Mouse (Mus musculus) olfactory bulb, adult 2 months (tissue): Measurements from ENCODE around the gene Vrtn. TPM values are rescaled to one million over a fixed set of nuclear protein-coding genes. Genes with fewer than 3 reads are reported as not detected.

Experiments used
- H3K27ac ChIP-seq: fragments of 200-500 bp; 2 replicates; pipeline ENCODE4 v1.5.1; 2012; ENCODE audit warnings: low read depth, low read length; ENCODE audit not compliant: insufficient read depth
- H3K4me1 ChIP-seq: fragments of 200-500 bp; 2 replicates; pipeline ENCODE4 v1.6.1; 2012; ENCODE audit warnings: low read length; ENCODE audit not compliant: control insufficient read depth, insufficient read depth
- H3K4me3 ChIP-seq: fragments of 200-500 bp; 2 replicates; pipeline ENCODE4 v1.5.1; 2012; ENCODE audit warnings: mild to moderate bottlenecking, low read depth, low read length, moderate library complexity; ENCODE audit not compliant: insufficient read depth
- CTCF ChIP-seq: fragments of 200-500 bp; IDR thresholded peaks from 2 replicates; pipeline ENCODE4 v1.5.1; 2012; ENCODE audit warnings: low read depth, mild to moderate bottlenecking, low read length, moderate library complexity; ENCODE audit not compliant: insufficient read depth
- POLR2A ChIP-seq: fragments of 200-500 bp; IDR thresholded peaks from 2 replicates; pipeline ENCODE4 v1.6.1; 2012; ENCODE audit warnings: mild to moderate bottlenecking, low read depth, low read length, moderate library complexity; ENCODE audit not compliant: insufficient read depth
- WGBS: fragments of 180-500 bp; shearing (Covaris S2); methylation state at CpG from one replicate; pipeline ENCODE4 v1.1.7; 2018; 5-methylcytosine and 5-hydroxymethylcytosine counted together
- polyA plus RNA-seq: library from polyadenylated mRNA; stranded (reverse); fragments of >200 nt; gene quantifications from 2 replicates; pipeline ENCODE4 v1.2.4, GENCODE M21; 2012; ENCODE audit warnings: low replicate concordance; ENCODE audit not compliant: missing spikeins, insufficient read depth, insufficient read length

Vrtn gene
- not detected in 2 replicates for polyA plus RNA-seq

DNA sequence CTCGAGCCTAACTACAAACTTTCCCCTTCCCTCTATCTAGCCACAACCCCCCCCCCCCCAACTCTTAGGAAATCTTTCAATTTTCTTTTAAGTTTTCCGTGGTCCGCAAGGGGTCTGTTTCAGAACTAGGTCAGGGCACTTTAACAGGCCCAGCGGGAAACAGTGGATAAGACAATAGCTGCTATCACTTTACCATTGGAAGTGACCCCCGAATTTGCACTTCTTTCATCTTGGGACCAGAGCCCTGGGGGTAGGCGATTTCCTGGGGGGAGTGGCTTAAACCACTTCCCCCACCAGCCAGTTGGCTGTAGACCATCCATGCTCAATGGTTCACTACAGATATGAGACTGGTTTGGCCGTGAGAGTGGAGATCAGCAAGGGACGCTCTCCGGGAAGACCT lies at the start of gene Vrtn:
TSS of gene Vrtn (plus strand) at position 366 of the 400 bp plus-strand sequence.
- 18% methylated on average over 9 of the region's 9 CpGs for WGBS
- Histone ChIP-seq H3K4me1 (no peaks in the 10 kb centered on the region), H3K4me3 (no peak within 1 kb of the TSS), H3K27ac (no peak within 1 kb of the TSS)
- TF ChIP-seq CTCF = no peak
- no peak for TF ChIP-seq POLR2A

DNA sequence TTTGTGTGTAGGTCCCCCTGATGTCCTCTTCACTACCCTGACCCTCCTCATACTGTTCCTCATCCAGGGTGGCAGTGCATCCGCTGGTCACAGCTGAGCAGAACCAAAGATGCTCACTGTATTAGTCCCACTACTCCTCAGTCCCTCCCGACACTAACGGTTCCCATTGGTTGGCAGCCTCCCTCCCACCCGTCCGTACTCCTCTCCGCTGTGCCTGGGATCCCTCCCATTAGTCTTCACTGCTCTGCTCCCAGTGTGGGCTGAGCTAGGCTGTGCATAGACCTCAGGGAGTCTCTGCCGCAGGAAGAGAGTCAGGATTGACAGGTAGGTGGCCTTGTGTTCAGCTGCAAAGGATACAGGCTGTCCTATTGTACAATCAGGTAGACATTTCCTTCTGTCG lies 42.5 kb upstream of the Vrtn start:
- Histone ChIP-seq H3K4me3 (no peak overlapping the region), H3K27ac (no peak overlapping the region), H3K4me1 (0 out of 2 replicates have a peak, but pooled peaks cover 2% of the 10 kb centered on the region)
- 23% methylated on average over 8 of the region's 8 CpGs for WGBS
- TF ChIP-seq CTCF (no peak), POLR2A (no peak)

DNA sequence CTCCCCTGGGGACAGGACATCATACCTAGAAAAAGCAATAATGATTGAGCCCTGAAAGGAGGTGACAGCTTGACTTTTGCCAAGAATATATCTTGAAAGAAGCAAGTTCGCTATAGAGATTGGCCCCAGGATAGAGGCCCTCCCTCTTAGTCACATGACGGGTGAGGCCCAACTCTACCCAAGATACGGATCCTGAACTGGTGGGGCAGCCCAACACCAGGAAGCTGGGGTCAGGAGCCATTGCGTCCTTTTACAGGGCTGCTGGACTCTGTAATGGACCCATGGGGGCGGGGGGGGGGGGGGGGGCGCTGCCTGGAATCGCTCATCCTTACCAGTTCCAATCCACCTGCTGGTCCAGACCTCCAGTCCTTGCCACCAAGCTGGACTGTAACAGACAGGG lies 36.8 kb upstream of the Vrtn start:
- Histone ChIP-seq H3K4me1 (no peaks in the 10 kb centered on the region), H3K4me3 (no peak overlapping the region), H3K27ac (no peak overlapping the region)
- no peak for TF ChIP-seq POLR2A
- TF ChIP-seq CTCF = no peak
- WGBS = 94% methylated on average over 5 of the region's 7 CpGs

DNA sequence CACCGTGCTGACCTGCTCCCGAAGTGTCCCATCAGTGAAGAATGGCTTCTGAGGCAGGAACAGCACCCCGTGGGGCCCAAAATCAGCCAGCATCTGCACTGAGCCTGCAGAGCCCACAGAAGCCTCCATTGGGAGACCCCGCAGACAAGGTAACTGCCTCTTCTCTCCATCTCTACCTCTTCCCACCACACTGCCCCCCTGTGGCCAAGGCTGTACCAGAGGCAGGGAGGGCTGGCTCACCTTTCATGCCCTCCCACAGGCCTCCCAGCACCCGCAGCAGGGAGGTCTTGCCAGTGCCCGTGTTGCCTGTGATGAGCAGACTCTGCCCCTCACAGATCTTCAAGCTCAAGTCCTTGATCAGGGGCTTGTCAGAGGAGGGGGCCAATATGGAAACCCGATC lies 35.0 kb upstream of the Vrtn start:
- TF ChIP-seq POLR2A = no peak
- peak; percentile 33; the same call in 1 of the 2 replicates for TF ChIP-seq CTCF
- Histone ChIP-seq H3K4me3 (no peak overlapping the region), H3K4me1 (no peaks in the 10 kb centered on the region), H3K27ac (no peak overlapping the region)
- WGBS = 80% methylated on average over 7 of the region's 7 CpGs

DNA sequence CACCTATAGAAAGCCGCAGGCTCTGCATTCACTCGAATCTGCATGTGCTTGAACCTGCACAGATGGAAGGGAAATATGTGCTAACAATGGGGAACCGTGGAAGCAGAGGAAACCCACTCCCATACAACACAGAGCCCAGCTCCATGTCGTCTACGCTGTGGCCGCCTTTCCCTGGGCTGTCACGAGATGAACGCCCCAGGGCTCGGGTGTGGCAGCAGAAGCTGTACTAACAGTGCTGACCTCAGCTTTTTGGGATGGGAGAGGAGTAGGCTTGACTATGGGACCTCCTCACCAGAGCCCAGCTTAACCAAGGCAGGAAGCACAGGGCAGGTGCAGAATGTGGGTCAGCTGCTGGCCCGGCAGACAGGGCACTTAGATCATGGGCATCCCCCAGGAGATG lies 29.1 kb upstream of the Vrtn start:
- H3K4me3 ChIP-seq = no peak overlapping the region
- peaks cover 11% of the 10 kb centered on the region for H3K4me1 ChIP-seq
- no peak overlapping the region for H3K27ac ChIP-seq
- WGBS = 93% methylated on average over 10 of the region's 10 CpGs
- no peak for TF ChIP-seq POLR2A
- TF ChIP-seq CTCF = no peak

DNA sequence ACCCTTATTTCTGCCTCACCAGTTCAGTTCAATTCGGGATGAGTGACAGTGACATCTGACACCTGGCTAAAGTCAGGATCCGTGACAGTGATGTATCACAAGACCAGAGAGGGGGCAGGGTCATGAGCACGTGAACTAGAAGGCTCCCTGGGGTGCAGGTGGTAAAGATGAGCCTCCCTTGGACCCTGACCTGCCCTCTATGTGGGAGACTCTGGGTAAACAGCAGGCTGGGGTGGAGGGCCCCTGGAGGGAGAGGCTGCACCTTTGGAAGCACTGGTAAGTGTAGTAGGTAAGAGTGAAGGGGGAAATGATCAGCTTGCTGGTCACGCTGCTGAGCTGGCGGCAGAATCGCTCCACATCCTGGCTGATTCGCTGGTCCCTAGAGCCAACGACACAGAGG lies 28.3 kb upstream of the Vrtn start:
- WGBS = 82% methylated on average over 8 of the region's 8 CpGs
- Histone ChIP-seq H3K27ac (no peak overlapping the region), H3K4me1 (peaks cover 11% of the 10 kb centered on the region), H3K4me3 (no peak overlapping the region)
- TF ChIP-seq CTCF = no peak
- no peak for TF ChIP-seq POLR2A

DNA sequence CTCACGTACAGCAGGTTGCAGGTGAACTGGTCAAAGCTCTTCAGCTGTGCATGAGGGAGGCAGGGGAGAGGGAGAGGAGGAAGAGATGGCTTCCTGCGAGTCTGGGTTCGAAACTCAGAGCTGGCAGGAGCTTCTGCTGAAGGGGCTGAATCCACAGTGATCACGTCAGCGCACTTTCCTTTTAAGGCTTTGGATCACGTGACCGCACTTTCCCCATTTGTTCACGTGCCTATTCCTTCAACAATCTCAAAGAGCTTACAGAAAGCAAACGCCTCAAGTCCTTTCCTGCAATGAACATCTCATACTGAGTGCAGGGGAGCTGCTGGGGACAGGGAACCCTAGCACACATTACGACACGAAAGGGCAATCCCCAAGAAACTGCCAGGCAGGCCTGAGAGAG lies 26.8 kb upstream of the Vrtn start:
- Histone ChIP-seq H3K27ac (no peak overlapping the region), H3K4me1 (peaks cover 15% of the 10 kb centered on the region), H3K4me3 (no peak overlapping the region)
- 87% methylated on average over 11 of the region's 11 CpGs for WGBS
- TF ChIP-seq CTCF (no peak), POLR2A (no peak)

DNA sequence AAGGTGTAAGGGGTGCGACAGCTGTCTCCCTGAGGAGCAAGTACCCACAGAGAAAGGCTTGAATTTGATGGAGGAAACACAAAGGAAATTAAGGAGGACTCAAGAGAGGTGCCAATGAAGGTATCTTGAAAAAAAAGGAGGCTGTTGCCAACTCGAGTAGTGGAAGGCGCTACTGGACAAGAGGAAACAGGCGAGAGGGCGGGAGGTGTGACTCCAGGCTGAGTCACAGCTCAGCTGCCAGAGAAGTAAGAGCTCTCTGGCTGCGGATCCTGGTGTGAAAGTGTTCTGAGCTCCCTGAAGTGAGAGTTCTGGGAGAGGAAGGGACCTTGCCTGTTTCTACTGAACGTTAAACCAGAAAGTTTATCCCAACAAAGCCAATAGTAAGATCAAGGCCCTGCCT lies 26.3 kb upstream of the Vrtn start:
- TF ChIP-seq POLR2A (no peak), CTCF (no peak)
- H3K27ac ChIP-seq = no peak overlapping the region
- no peak overlapping the region for H3K4me3 ChIP-seq
- WGBS = 44% methylated on average over 7 of the region's 7 CpGs
- H3K4me1 ChIP-seq = peaks cover 15% of the 10 kb centered on the region

DNA sequence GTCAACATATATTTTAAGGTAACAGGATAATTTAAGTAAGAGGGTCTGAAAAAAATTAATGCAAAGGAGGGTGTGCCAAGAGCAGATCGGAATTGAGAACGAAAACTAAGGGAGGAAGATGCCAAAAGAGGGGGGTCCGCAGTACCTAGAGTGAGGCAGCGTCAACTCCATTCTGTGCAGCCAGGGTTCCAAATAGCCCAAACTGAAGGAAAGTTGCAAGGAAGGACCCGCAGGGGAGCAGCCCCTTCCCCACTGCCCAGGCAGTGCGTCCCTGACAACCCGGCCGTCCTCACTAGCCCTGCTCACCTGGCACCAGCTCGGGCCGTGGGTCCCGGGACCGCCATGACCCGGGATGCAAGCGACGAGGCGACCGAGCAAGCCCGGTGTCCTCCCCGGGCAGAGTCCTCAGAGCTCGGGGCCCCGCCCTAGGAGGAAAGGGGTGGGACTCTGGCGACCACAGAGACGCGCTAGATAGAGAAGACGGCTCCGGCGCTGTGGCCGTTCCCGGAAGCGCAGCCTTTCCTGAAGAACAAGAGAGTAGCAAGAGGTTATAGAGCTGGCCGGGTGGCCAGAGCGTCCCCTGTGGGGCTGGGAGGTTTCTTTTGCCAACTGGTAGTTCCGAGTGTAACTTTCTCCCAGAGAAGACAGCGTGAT lies 23.7 kb upstream of the Vrtn start, which contains the start of gene Abcd4:
TSS of gene Abcd4 (minus strand) at position 437 of the 654 bp plus-strand sequence.
- Histone ChIP-seq H3K4me3 (peak within 1 kb of the TSS; percentile 85), H3K4me1 (peaks cover 15% of the 10 kb centered on the region), H3K27ac (no peak within 1 kb of the TSS)
- TF ChIP-seq POLR2A = peak; percentile 79
- no peak for TF ChIP-seq CTCF
- under 1% methylated on average over 34 of the region's 34 CpGs for WGBS
